ENCODE assay signal across 22 mouse cellular contexts in genomic region chr2:159356503-159356902, GRCm38 (mm10).
A peak's percentile ranks its signal among the peaks of the same experiment; 100 is the strongest.
DNase-seq lines count a peak whose midpoint lies in the region; ATAC-seq and TF ChIP-seq lines count a peak whose summit lies in the region.
"Had no signal": no experiment of that assay in that cellular context is flagged by ENCODE, and none has a peak within 500 bp of the region (broad histone marks: within the 10 kb centered on the region; RNA-seq: fewer than 3 reads in every experiment).

No protein-coding gene starts in this region.

- H3K9ac ChIP-seq in heart, adult 2 months (ENCODE audit: low read depth, low read length), result no peak overlapping the region
- H3K9ac ChIP-seq in lung, embryonic 15.5 days, result no peak overlapping the region
- H3K9ac ChIP-seq: embryonic facial prominence, embryonic 15.5 days; limb, embryonic 13.5 days; liver, embryonic 14.5 days; neural tube, embryonic 12.5 days; stomach, embryonic 15.5 days had no signal

- H3K9me3 ChIP-seq in heart, embryonic 10.5 days, result no peaks in the 10 kb centered on the region
- no peaks in the 10 kb centered on the region for H3K9me3 ChIP-seq in lung, embryonic 15.5 days
- H3K9me3 ChIP-seq: embryonic facial prominence, embryonic 15.5 days; forebrain, embryonic 10.5 days; limb, embryonic 13.5 days; neural tube, embryonic 12.5 days; stomach, embryonic 15.5 days had no signal

- no peak overlapping the region for H3K4me3 ChIP-seq in heart, adult 2 months
- H3K4me3 ChIP-seq in heart, embryonic 10.5 days, result no peak overlapping the region
- no peak overlapping the region for H3K4me3 ChIP-seq in lung, embryonic 15.5 days
- H3K4me3 ChIP-seq: embryonic facial prominence, embryonic 15.5 days; forebrain, embryonic 10.5 days; limb, embryonic 13.5 days; neural tube, embryonic 12.5 days; stomach, embryonic 15.5 days had no signal

- no peaks in the 10 kb centered on the region for H3K36me3 ChIP-seq in heart, adult 2 months (ENCODE audit: control insufficient read depth, insufficient read depth, low read length)
- H3K36me3 ChIP-seq in heart, embryonic 10.5 days, result no peaks in the 10 kb centered on the region
- H3K36me3 ChIP-seq in lung, embryonic 15.5 days, result no peaks in the 10 kb centered on the region
- H3K36me3 ChIP-seq: embryonic facial prominence, embryonic 15.5 days; forebrain, embryonic 10.5 days; limb, embryonic 13.5 days; neural tube, embryonic 12.5 days; stomach, embryonic 15.5 days had no signal

- no peaks in the 10 kb centered on the region for H3K79me2 ChIP-seq in heart, adult 2 months (replicated peaks; ENCODE audit: control insufficient read depth, insufficient read depth, low read length)

- TF ChIP-seq EP300 in heart, adult 2 months (IDR thresholded peaks at IDR 0.05; ENCODE audit: insufficient read depth, low read depth, low read length), result peak; percentile 20; the same call in 1 of the 2 replicates

- H3K4me2 ChIP-seq in lung, embryonic 15.5 days, result no peak overlapping the region
- H3K4me2 ChIP-seq: embryonic facial prominence, embryonic 15.5 days; limb, embryonic 13.5 days; neural tube, embryonic 12.5 days; stomach, embryonic 15.5 days had no signal

- peak in 1 of 2 experiments; percentile 47 for DNase-seq in heart, adult 2 months
- no peak for DNase-seq in heart, embryonic 10.5 days (ENCODE audit: low spot score)
- DNase-seq in kidney, postnatal 10 days, result peak; percentile 26
- DNase-seq in kidney, adult 9 months, result no peak
- DNase-seq in thymus, postnatal 36 days, result no peak
- no peak for DNase-seq in gastrocnemius, postnatal 10 days
- no peak for DNase-seq in frontal cortex, adult 2 months (ENCODE audit: extremely low spot score in 1 of 2, low spot score in 1 of 2)
- DNase-seq: adrenal gland, postnatal 14 days; cerebellum, adult 2 months; gastrocnemius, postnatal 25 days; layer of hippocampus, adult 9-11 months; right cerebral cortex, postnatal 14 days had no signal

- TF ChIP-seq POLR2A in heart, adult 2 months (IDR thresholded peaks at IDR 0.05; ENCODE audit: insufficient read depth, low read depth, low read length), result no peak; the same call in 1 of the 2 replicates

- intact Hi-C loops in heart, adult 2 months (cut with DNase I), result loop anchor here (5.0 kb wide), 1 partner anchor 161 kb away; no protein-coding TSS in a partner anchor

- H3K27ac ChIP-seq in heart, adult 2 months, result no peak overlapping the region
- H3K27ac ChIP-seq in heart, embryonic 10.5 days, result no peak overlapping the region
- no peak overlapping the region for H3K27ac ChIP-seq in lung, embryonic 15.5 days
- H3K27ac ChIP-seq: embryonic facial prominence, embryonic 15.5 days; forebrain, embryonic 10.5 days; hindbrain, postnatal 0 days; limb, embryonic 13.5 days; liver, embryonic 14.5 days; neural tube, embryonic 12.5 days; stomach, embryonic 15.5 days had no signal

- TF ChIP-seq CTCF in heart, adult 2 months (IDR thresholded peaks at IDR 0.05), result no peak

- H3K27me3 ChIP-seq in heart, adult 2 months (ENCODE audit: control insufficient read depth, insufficient read depth, low read length), result no peaks in the 10 kb centered on the region
- H3K27me3 ChIP-seq in heart, embryonic 10.5 days (ENCODE audit: insufficient read depth, poor library complexity, severe bottlenecking), result no peaks in the 10 kb centered on the region
- H3K27me3 ChIP-seq in lung, embryonic 15.5 days, result no peaks in the 10 kb centered on the region
- H3K27me3 ChIP-seq: embryonic facial prominence, embryonic 15.5 days; limb, embryonic 13.5 days; neural tube, embryonic 12.5 days; Patski; stomach, embryonic 15.5 days had no signal

- peak; percentile 49; the same call in 1 of the 2 replicates for ATAC-seq in lung, embryonic 15.5 days (ENCODE audit: borderline replicate concordance, extremely low read depth, low FRiP score, low TSS enrichment)
- ATAC-seq: activated CD4-positive, CD25-positive, alpha-beta regulatory T cell, adult 4 months; hindbrain, postnatal 0 days; Patski had no signal

- H3K4me1 ChIP-seq in heart, adult 2 months (ENCODE audit: control insufficient read depth, insufficient read depth, low read length), result peaks cover 3% of the 10 kb centered on the region
- H3K4me1 ChIP-seq in heart, embryonic 10.5 days, result no peaks in the 10 kb centered on the region
- no peaks in the 10 kb centered on the region for H3K4me1 ChIP-seq in lung, embryonic 15.5 days
- H3K4me1 ChIP-seq: embryonic facial prominence, embryonic 15.5 days; limb, embryonic 13.5 days; neural tube, embryonic 12.5 days; stomach, embryonic 15.5 days had no signal

- WGBS in heart, adult 2 months, result 12% methylated on average over 5 of the region's 5 CpGs
- 34% methylated on average over 5 of the region's 5 CpGs for WGBS in heart, embryonic 10.5 days
- 20% methylated on average over 5 of the region's 5 CpGs for WGBS in lung, embryonic 15.5 days
